Mouse (Mus musculus) megakaryocyte-erythroid progenitor cell, adult 5-6 weeks (primary cell): Measurements from ENCODE around the gene Pet117. TPM values are rescaled to one million over a fixed set of nuclear protein-coding genes. Genes with fewer than 3 reads are reported as not detected.
A peak's percentile ranks its signal among the peaks of the same experiment; 100 is the strongest.

Experiments
- ATAC-seq: replicated peaks from 2 replicates; pipeline ENCODE4 v1.8.0; 2016; ENCODE audit warnings: mild to moderate bottlenecking, inconsistent platforms; ENCODE audit not compliant: severe bottlenecking, poor library complexity, low FRiP score, low TSS enrichment
- total RNA-seq, 2 experiments: library from RNA; stranded (forward) in 1 of 2; stranded (reverse) in 1 of 2; fragments of 200-1000, 215-1000 nt in 1 of 2; fragments of >200 nt in 1 of 2; fragmentation: Nextera tagmentation in 1 of 2; gene quantifications; 2 replicates each; pipeline ENCODE4 v1.2.3; 2014 to 2017

Pet117 gene
- total RNA-seq, 2 experiments from 2014 or later = not detected

DNA sequence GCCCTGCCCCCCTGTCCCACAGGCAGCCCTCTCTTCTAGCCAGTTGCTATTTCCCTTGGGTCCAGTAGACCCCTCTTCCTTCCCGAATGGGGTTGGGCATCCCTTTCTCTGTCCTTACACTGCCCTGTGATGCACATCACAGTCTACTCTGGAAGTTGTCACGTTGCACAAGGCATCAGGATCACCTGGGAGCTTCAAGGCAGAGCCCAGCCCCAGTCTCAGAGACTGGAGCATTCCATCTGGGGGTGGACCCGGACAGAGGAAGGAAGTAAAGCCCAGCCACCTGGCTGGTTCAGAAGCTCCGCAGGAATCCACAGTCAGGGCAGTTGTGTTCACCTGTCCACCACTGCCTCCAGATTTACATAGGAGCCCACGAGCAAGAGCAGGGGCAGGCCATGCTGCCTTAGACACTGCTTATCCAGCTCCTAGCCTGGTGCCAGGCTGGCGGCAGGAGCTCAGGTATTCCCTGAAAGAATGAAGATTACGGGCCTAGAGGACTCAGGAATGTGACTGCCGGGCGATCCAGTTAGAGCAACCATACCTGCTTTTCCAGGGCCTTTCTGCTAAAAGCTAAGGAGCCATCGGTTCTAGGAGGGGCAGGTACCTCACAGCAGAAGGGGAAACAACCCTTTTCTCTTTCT, 6.4 kb downstream of the Pet117 start:
- no peak for ATAC-seq

DNA sequence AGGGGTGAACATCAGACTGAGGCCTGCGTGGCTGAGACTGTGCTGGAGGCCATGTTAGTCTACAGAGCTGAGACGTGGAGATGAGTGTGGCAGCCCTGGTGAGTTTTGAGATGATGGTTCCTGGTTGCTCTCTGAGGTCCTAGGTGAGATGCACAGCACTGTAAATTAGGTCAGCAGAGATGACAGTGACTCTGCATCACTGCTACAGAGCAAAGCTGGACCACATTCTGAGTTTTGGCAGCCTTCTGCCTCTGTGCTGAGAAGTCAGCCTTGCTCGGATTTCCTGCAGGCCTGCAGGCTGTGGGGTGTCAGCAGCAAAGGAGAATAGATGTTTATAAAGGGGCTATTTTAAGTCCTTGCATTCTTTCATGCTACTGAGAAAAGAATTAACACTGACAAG, 12.5 kb downstream of the Pet117 start:
- ATAC-seq = no peak

DNA sequence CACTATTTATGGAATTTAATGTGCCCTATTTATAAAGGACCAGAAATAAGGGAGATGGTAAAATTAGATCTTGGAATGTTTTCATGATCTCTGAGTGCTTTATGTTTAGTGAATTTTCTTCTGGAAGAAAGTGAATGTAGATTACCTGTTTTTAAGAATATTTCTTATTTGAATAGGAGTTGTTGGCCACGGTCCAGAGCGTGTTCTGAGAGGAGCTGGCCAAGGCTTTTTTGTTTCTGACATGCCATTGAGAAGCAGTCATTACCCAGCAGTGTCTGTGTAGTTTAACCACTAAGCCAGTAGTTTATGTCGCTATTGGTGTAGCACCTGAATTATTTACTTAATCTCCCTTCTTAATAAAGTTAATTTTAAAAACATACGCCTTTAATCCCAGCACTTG, 12.9 kb downstream of the Pet117 start:
- ATAC-seq = no peak

DNA sequence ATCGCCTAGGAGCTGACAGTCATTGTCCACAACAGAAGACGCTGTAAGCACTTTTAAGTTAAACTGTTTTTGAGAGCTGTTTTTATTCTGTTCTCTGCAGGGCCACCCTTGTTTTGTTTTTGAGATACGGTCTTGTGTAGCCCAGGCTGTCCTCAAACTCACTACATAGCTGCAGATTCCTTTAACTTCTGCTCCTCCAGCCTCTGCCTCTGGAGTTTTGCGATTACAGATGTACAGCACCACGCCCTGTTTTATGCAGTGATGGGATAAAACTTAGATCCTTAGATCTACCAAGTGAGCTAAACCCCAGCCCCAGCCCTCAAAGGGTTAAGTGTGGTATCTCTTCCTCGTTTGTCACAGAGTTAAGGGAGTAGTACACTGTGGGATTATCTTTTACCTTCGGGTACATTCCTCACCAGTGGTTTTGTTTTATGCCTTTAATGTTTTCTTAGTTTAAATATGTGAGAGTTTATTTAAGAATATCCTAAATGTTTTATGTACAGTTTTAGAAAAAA, 13.9 kb downstream of the Pet117 start:
- peak; percentile 83 for ATAC-seq

DNA sequence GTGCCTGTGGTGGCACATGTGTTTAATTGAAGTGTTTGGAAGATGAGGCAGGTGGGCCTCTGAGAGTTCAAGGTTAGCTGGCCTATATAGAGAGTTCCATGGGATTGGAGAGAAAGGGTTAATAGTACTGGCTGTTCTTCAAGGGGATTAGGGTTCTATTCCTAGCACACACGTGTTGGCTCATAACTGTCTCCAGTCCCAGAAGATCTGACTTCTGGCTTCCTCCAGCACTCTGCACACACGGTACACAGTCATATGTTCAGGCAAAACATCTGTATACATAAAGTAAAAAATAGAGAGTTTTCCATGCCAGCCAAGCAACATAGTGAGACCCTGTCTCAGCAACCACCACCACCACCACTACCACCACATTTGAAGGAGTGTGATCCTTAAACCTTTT, 17.5 kb downstream of the Pet117 start:
- ATAC-seq = no peak

DNA sequence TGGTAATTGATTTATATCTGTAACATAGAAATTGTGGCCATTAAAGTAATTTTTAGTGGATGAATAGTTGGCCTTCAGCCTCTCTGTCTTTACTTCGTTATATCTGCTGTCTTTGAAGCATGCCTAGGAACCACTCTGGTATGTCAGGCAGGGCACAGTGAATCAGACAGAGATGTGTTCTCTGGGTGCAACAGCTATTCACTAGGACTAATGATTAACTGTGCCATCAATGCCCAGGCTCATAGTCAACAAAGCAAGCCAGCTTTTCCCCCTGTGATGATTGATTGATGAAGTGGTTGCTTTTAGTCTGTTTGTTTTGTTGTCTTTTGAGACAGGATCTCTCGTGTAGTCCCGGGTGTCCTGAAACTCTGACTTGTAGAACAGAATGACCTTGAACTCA, 19.6 kb downstream of the Pet117 start:
- ATAC-seq = no peak

DNA sequence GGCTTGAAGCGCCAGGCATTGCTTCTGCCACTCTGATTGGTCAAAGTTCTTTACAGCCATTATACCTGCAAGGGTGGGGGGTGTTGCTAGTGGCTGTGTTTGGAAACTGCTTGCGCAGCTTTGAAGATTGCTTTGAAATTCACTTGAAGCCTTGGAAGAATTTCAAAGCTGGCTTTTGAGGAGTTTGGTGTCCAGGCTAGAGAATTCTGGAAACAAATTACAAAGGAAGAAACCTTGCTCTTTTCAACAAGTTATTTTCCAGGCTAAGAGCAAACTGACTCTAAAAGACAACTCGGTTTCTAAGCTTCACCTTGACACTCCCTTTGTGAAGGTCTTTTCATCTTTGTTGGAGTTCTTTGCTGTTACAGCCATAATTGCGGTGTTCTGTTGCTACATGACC, 30.7 kb downstream of the Pet117 start:
- no peak for ATAC-seq

DNA sequence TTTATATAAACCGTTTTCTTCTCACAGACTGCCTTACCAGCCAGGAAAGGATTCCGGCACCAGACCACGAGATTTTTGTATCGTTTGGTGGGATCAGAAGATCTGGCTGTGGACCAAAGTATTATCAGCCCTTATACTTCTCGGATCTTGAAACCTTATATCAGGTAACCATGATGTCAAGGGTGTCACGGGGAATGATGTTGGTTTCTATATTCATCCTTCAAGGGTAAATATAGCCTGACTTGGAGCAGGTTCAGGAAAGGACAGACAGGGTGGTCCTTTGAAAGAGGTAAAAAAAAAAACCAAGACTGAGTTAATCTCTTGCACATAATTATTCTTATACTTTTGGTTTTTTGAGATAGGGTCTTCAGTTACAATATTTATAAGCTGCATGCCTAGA, 31.9 kb downstream of the Pet117 start:
- ATAC-seq = no peak

DNA sequence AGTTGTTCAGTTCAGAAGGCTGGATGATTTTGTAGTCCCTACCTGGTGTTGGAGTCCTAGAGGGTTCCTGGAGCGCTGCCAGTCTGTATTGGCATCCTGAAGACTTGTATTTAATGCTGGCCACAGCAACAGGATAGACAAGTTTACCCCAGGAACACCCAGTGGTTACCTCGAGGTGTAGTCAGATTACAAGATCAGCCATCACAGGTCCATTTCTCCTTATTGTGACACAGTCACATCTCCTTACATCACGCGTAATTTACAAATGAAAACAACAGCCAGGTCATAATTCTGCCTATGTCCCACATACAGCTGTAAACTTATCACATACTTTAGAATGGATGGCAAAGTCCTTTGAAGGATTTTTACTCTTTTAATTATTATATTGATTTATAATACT, 40.2 kb downstream of the Pet117 start:
- no peak for ATAC-seq

DNA sequence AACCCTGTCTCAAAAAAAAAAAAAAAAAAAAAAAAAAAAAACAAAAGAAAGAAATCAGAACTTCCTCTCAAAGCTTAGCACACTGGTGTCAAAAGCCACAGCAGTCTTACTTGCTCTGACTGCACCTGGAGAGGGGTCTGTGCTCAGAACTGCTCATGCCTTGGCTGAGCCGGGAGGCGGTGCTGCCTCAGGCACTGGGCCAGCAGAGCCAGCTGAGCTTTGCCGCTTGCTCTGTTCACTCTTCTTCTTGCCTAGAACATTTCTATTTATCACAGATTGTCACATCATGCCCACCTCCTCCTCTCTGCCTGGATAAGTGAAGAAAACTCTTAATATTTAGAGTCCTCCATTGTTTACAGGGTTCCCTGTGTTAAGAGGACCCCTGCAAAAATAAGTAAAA, 41.8 kb downstream of the Pet117 start:
- ATAC-seq = no peak

DNA sequence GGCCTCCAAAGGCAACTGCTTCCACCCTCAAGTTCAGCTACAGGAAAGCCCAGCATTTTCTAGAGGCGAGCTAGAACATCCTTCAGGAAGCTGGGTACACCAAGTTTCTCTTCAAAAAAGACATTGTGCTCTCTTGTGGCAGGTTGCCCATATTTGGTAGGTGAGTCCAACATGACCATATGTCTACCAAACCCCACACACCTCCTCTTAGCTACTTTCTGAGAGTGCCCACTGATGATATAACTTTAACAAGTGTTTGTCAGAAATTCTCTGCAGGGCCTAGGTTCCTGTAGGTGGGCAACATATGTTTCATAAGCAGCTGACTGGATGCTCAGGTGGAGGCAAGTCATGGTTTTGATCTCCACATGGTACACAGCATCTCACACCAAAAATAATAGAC, 45.9 kb downstream of the Pet117 start:
- no peak for ATAC-seq

DNA sequence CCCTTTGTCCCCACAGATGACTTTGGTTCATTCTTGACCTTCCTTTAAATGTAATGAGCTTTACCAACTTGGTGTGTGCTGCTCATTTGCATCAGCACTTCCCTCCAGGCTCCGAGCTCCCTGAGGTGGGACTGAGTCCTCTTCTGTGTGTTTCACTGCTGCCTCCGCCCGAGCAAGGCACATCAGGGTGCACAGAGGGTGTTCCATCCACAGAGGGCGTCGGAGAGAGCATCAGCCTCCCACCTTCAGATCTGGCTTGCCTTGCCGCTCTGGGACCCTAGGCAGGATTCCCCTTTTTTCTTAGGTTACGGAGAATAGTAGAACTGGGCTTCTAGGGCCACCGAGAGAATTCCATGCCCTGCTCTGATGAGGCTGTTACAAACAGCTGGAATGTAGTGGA, 48.1 kb downstream of the Pet117 start:
- no peak for ATAC-seq

DNA sequence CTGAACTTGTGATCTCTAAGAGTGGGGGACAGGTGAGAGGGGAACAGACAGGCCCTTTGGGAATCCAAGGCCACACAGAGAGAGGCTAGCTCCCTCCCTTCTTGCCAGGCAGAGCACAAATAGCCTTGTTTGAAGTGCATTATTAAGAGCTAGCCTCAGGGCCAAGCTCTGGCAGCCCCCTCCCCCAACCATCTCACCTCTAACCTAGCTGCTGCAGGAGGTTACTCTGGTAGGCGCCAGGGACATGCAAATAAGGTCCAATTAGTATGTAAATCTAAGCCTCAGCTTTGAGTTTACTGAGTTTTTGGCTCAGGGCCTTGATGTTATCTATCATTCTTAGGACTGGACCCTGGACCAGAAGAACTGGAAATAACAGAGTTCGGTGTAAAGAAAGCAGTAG, 49.3 kb downstream of the Pet117 start:
- ATAC-seq = no peak

DNA sequence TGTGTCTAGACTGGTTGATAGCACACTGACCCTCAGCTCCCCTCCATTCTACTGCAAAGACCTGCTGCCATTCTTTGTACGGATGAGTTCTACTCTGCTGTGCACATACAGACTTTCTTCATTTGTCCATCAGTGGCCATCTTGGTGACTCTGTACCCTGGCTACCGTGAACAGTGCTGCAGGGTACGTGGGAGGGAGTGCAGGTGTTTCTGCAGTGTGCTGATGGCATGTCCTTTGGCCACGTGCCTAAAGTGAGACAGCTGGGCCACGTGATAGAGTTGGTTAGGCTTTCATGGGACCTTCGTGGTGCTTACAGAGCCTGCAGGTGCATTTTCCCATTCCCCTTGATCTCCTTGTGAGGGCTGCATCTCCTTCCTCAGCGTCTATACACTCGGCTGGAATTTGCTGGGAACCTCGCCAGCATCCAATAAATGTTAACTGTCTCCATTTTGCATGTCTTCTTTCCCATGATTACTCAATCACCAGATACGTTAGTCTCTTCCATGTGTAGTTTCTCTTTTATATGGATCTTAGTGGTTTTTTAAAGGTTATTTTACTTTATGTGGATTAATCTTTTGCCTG, 53.4 kb downstream of the Pet117 start:
- ATAC-seq = 0 out of 2 replicates have a peak, but pooled peaks have one; percentile 57

Other genes starting within 250 kb of the Pet117 start
- 9.5 and 16.1 TPM in 2 replicates for gene Mgme1, start 98.3 kb upstream of the Pet117 start, total RNA-seq (2014; fragmentation: Nextera tagmentation)
- gene Mgme1, start 98.3 kb upstream of the Pet117 start, total RNA-seq (2017) = 24.7 and 31.8 TPM in 2 replicates
- gene Snx5, start 98.1 kb upstream of the Pet117 start, total RNA-seq (2014; fragmentation: Nextera tagmentation) = 326 and 333 TPM in 2 replicates
- 444 and 510 TPM in 2 replicates for gene Snx5, start 98.1 kb upstream of the Pet117 start, total RNA-seq (2017)
- not detected in 2 replicates for gene Ovol2, start 36.9 kb upstream of the Pet117 start, total RNA-seq (2014; fragmentation: Nextera tagmentation)
- not detected in 2 replicates for gene Ovol2, start 36.9 kb upstream of the Pet117 start, total RNA-seq (2017)
- 62.3 and 96.4 TPM in 2 replicates for gene Kat14, start within 50 bp of the Pet117 start, total RNA-seq (2014; fragmentation: Nextera tagmentation)
- 29.8 and 33.6 TPM in 2 replicates for gene Kat14, start within 50 bp of the Pet117 start, total RNA-seq (2017)
- not detected in 2 replicates for gene Dzank1, start 158.4 kb downstream of the Pet117 start, total RNA-seq (2014; fragmentation: Nextera tagmentation)
- gene Dzank1, start 158.4 kb downstream of the Pet117 start, total RNA-seq (2017) = not detected in 2 replicates
- 18.4 and 24.9 TPM in 2 replicates for gene Polr3f, start 158.7 kb downstream of the Pet117 start, total RNA-seq (2014; fragmentation: Nextera tagmentation)
- gene Polr3f, start 158.7 kb downstream of the Pet117 start, total RNA-seq (2017) = 30.5 and 31.7 TPM in 2 replicates
- 8.6 and 10.3 TPM in 2 replicates for gene Rbbp9, start 181.9 kb downstream of the Pet117 start, total RNA-seq (2014; fragmentation: Nextera tagmentation)
- gene Rbbp9, start 181.9 kb downstream of the Pet117 start, total RNA-seq (2017) = 6.8 and 12.3 TPM in 2 replicates
- 53.0 and 54.8 TPM in 2 replicates for gene Sec23b, start 187.2 kb downstream of the Pet117 start, total RNA-seq (2014; fragmentation: Nextera tagmentation)
- 52.6 and 78.6 TPM in 2 replicates for gene Sec23b, start 187.2 kb downstream of the Pet117 start, total RNA-seq (2017)
- gene Smim26, start 225.1 kb downstream of the Pet117 start, total RNA-seq (2014; fragmentation: Nextera tagmentation) = 37.5 and 51.5 TPM in 2 replicates
- 7.7 and 31.1 TPM in 2 replicates for gene Smim26, start 225.1 kb downstream of the Pet117 start, total RNA-seq (2017)
- 38.9 and 47.5 TPM in 2 replicates for gene Dtd1, start 230.9 kb downstream of the Pet117 start, total RNA-seq (2014; fragmentation: Nextera tagmentation)
- gene Dtd1, start 230.9 kb downstream of the Pet117 start, total RNA-seq (2017) = 91.2 and 95.0 TPM in 2 replicates